ENCODE assay signal across 7 mouse cellular contexts in the genomic region with DNA sequence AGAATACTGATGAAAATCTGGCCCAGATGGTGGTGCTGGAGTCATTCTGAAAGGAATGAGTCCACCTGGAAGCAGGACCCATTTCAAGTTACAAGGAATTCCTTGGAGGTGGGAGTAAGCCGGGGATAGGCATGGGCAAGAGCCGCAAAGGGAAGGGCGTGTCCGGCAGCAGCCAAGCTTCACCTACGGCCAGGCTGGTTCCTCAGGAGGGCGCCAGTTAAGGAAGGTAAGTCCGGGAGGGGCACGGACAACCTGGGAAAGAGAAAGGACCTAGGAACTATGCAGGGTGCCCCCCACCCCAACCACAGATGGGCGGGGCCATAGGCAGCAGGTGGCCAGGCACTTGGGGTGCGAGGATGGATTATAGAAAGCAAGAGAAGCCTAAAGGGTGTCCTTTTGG. TPM values are rescaled to one million over a fixed set of nuclear protein-coding genes. Genes with fewer than 3 reads are reported as not detected.
A peak's percentile ranks its signal among the peaks of the same experiment; 100 is the strongest.
DNase-seq lines count a peak whose midpoint lies in the region; ATAC-seq lines count a peak whose summit lies in the region.

No protein-coding gene starts in this region.

- H3K27me3 ChIP-seq in heart, embryonic 11.5 days (ENCODE audit: control insufficient read depth, insufficient read depth, low read length): peaks cover 22% of the 10 kb centered on the region
- H3K27me3 ChIP-seq in limb, embryonic 15.5 days: peaks cover 23% of the 10 kb centered on the region
- peaks cover 15% of the 10 kb centered on the region; the same call in 1 of the 2 replicates for H3K27me3 ChIP-seq in neural tube, embryonic 11.5 days (ENCODE audit: control insufficient read depth, insufficient read depth, low read length)

- H3K4me2 ChIP-seq in heart, embryonic 11.5 days: peak overlapping the region; percentile 98
- peak overlapping the region; percentile 99 for H3K4me2 ChIP-seq in limb, embryonic 15.5 days
- peak overlapping the region; percentile 98 for H3K4me2 ChIP-seq in neural tube, embryonic 11.5 days (ENCODE audit: low read depth)

- no peaks in the 10 kb centered on the region for H3K9me3 ChIP-seq in heart, embryonic 11.5 days (replicated peaks; ENCODE audit: control insufficient read depth, low read length)
- no peaks in the 10 kb centered on the region for H3K9me3 ChIP-seq in limb, embryonic 15.5 days
- H3K9me3 ChIP-seq in neural tube, embryonic 11.5 days (ENCODE audit: control insufficient read depth, low read length): no peaks in the 10 kb centered on the region

- peak; percentile 19 for DNase-seq in ovary, postnatal 36 days (ENCODE audit: low spot score)
- no peak for DNase-seq in ovary, postnatal 14 days (ENCODE audit: low spot score)
- DNase-seq in cerebellum, adult 8-10 months: peak; percentile 54
- DNase-seq in neural tube, embryonic 11.5 days (ENCODE audit: low spot score): peak; percentile 23
- DNase-seq in adipocyte (ENCODE audit: low spot score): no peak

- H3K27ac ChIP-seq in heart, embryonic 11.5 days (ENCODE audit: low read depth, low read length): no peak overlapping the region
- H3K27ac ChIP-seq in limb, embryonic 15.5 days: no peak overlapping the region; the same call in 1 of the 2 replicates
- H3K27ac ChIP-seq in neural tube, embryonic 11.5 days (ENCODE audit: low read depth, low read length): no peak overlapping the region

- peak overlapping the region; percentile 54 for H3K4me3 ChIP-seq in heart, embryonic 11.5 days (ENCODE audit: low read depth, low read length)
- peak overlapping the region; percentile 76 for H3K4me3 ChIP-seq in limb, embryonic 15.5 days
- H3K4me3 ChIP-seq in neural tube, embryonic 11.5 days (ENCODE audit: low read depth, low read length): peak overlapping the region; percentile 61

- peak overlapping the region; percentile 63 for H3K9ac ChIP-seq in heart, embryonic 11.5 days (ENCODE audit: low read depth, low read length)
- H3K9ac ChIP-seq in limb, embryonic 15.5 days: peak overlapping the region; percentile 76
- H3K9ac ChIP-seq in neural tube, embryonic 11.5 days (ENCODE audit: low read length): peak overlapping the region; percentile 64

- H3K36me3 ChIP-seq in heart, embryonic 11.5 days (ENCODE audit: control insufficient read depth, insufficient read depth, low read length): no peaks in the 10 kb centered on the region
- no peaks in the 10 kb centered on the region for H3K36me3 ChIP-seq in limb, embryonic 15.5 days
- H3K36me3 ChIP-seq in neural tube, embryonic 11.5 days (ENCODE audit: control insufficient read depth, insufficient read depth, low read length): no peaks in the 10 kb centered on the region

- ATAC-seq in heart, embryonic 11.5 days (replicated peaks; ENCODE audit: insufficient number of reproducible peaks, low FRiP score, low TSS enrichment): no peak
- no peak for ATAC-seq in limb, embryonic 15.5 days (ENCODE audit: insufficient number of reproducible peaks, low FRiP score, low TSS enrichment, low read depth)
- ATAC-seq in neural tube, embryonic 11.5 days (ENCODE audit: insufficient read depth, low FRiP score, low TSS enrichment): no peak

- H3K4me1 ChIP-seq in heart, embryonic 11.5 days (ENCODE audit: control insufficient read depth, insufficient read depth, low read length): peaks cover 12% of the 10 kb centered on the region; the same call in 1 of the 2 replicates
- peaks cover 21% of the 10 kb centered on the region for H3K4me1 ChIP-seq in limb, embryonic 15.5 days
- no peaks in the 10 kb centered on the region; the same call in none of the 2 replicates for H3K4me1 ChIP-seq in neural tube, embryonic 11.5 days (ENCODE audit: control insufficient read depth, insufficient read depth, low read length)

- 3% methylated on average over 10 of the region's 10 CpGs for WGBS in heart, embryonic 11.5 days (ENCODE audit: insufficient replicate concordance)
- WGBS in limb, embryonic 15.5 days: under 1% methylated on average over 10 of the region's 10 CpGs
- WGBS in neural tube, embryonic 11.5 days: 3% methylated on average over 10 of the region's 10 CpGs

RNA-seq across cellular contexts. Expression of a gene that starts 1.8 kb away (rescaled TPM):
- 14.6 and 15.4 TPM in 2 replicates for polyA plus RNA-seq in heart, embryonic 11.5 days (2014; fragmentation: Nextera tagmentation; extraction: Ambion mirVana)
- polyA plus RNA-seq in limb, embryonic 15.5 days (2015; fragmentation: Nextera tagmentation; extraction: Ambion mirVana): 8.5 and 8.8 TPM in 2 replicates
- polyA plus RNA-seq in neural tube, embryonic 11.5 days (2014; fragmentation: Nextera tagmentation; extraction: Ambion mirVana): 13.3 and 14.5 TPM in 2 replicates

Comparison
In these comparisons a context has a peak if more than half of its experiments do, and no peak if none do; other contexts are left out.
1. DNase-seq: peak in ovary, postnatal 36 days (single experiment), cerebellum, adult 8-10 months (single experiment) and neural tube, embryonic 11.5 days (single experiment); none in ovary, postnatal 14 days (single experiment) and adipocyte (single experiment).
2. Peak in every context shown above with its lines, with median percentiles within 50 percentile points of each other: H3K4me2 ChIP-seq, H3K4me3 ChIP-seq and H3K9ac ChIP-seq.